Mouse (Mus musculus): ENCODE data around the gene Brip1. TPM values are rescaled to one million over a fixed set of nuclear protein-coding genes. Genes with fewer than 3 reads are reported as not detected.
A peak's percentile ranks its signal among the peaks of the same experiment; 100 is the strongest.

The Brip1 gene
- total RNA-seq, 2 experiments from 2014 or later, result 0.09 to 0.19 TPM

DNA sequence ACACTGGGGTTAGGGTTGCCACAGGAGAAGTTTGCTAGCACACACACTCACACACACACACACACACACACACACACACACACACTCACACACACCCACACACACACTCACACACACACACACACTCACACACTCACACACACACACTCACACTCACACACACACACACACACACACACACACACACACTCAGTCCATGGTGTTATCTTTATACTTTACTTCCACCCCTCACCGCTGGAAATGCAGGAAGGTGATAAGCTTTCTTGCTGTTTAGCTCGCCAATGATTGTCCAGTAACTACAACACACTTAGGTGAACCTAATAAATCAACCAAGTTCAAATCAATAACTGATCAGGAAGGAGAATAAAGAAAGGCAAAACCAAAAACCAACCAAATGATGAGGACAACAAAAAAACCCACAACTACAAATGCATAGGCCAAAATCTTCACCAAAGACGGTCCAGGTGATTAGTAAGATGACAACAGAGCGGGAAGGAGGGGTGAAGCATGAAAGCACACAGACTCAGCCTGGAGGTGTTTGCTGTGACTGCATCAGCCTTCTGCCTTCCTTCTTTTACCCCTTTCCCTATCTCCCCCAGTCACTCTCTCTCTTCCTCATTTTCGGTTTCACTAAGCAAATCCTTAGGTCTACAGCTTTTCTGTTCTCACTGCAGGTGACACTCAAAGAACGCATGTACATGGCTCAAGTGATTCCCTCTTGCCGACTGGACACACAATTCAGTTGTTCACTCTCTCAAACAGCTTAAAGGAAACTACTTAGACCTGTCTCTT, 83.7 kb downstream of the Brip1 start:
- no peak for DNase-seq (ENCODE audit: low spot score in 2 of 2)

DNA sequence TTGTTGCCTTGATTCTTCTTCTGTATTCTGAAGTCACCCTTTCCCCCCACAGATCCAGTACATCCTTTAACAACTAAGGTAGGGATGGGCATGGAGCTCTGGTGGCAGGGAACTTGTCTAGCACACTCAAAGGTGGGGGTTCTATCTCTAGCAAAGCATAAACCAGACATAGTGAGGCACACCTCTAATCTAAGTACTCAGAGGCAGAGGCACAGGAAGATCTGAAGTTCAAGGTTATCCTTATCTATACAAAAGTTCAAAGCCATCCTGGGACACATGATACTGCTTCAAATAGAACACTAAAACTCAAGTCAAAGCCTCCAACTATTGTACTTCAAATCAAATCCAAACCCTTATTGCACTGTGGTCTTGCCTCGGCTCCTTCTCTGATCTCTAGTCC, 85.0 kb downstream of the Brip1 start:
- no peak for DNase-seq (ENCODE audit: low spot score in 2 of 2)

DNA sequence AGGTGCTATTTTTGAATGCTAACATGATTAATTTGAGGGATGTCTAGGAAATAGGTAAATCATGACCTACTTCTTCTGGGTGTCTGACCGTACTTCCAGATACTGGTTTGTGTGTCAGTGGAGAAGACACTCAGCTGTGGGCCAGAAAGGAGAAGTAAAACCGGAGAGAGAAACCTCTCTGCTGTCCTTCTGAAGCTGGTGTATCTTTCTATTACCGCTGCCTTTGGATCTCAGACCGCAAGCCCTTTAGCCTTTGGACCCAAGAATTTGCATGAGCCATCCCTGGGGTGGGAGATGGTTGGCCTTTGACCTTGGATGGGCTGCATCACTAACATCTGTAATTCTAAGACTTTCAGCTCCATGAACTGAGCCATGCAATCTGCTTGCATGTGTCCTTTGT, 93.7 kb downstream of the Brip1 start:
- no peak for DNase-seq (ENCODE audit: low spot score in 2 of 2)

DNA sequence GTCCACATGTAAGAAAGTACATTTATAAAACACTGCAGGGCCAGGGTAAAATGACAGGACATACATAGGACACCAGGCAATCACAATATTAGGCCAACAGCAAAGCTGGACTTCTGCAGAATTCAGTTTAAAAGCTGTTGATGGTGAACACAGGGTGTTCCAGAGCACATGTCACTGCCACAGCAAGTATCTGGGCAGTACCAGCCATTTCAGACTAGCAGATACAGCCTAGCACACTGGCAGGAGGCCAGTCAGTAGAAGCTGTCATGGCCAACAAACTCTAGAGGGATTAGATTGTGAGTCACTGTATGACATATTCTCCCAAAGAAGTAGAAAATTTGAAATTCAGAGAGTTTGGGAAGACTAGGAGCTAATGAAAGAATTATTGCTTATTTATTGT, 94.4 kb downstream of the Brip1 start:
- no peak for DNase-seq (ENCODE audit: low spot score in 2 of 2)

DNA sequence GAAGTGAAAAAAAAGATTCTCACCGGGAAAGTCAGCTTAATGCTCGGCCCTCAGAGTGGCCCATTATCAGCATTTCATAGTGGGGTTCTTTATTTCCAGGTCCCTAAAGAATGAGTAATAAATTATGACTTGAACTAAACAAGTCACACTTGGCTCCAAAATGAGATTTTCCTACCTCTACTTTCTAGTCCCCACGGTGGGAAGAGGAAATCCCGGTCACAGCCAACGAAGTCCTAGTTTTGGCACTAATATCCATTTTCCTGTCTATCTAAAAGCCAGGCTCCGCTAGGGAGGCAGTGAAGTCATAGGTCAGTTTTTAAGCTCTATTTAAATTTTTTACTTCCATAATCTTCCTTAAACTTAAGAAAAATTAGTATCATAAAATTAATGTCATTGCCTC, 99.8 kb downstream of the Brip1 start:
- DNase-seq (ENCODE audit: low spot score in 2 of 2), result no peak

DNA sequence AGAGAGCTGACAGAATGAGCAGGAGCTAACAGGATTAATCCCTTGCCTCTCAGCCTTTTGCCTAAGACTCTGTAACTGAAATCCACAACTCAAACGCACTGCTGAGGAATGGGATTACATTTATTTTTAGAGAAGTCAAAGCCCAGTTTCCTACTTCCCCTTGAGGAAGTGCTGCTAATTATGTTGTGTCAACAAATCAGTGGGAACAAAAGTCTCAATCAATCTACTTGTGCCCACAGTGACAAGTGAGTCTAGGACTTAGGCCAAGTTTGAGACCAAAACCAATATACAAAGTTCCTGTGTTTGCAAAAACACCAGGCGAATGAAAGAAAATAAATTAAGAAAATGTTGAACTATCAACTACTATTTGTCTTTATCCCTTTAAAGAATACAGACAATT, 101.7 kb downstream of the Brip1 start:
- DNase-seq (ENCODE audit: low spot score in 2 of 2), result no peak

DNA sequence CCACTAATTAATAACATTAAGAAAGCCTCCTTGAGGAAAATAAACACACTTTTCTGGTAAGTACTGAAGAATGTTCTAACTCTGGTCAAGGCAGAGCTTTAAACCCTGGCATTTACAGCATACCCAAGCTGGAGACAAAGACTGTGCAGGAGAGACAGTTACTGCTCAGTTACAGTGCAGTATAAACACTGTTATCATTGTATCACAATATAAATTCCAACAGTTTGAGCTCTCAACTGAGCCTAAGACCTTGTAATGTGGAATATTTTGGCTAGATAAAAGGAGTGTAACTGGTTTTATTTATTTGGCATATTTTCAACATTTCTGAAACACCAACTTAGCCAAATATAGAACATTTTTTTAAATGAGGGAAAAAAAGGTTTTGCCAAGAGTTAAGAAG, 112.2 kb downstream of the Brip1 start:
- no peak for DNase-seq (ENCODE audit: low spot score in 2 of 2)

DNA sequence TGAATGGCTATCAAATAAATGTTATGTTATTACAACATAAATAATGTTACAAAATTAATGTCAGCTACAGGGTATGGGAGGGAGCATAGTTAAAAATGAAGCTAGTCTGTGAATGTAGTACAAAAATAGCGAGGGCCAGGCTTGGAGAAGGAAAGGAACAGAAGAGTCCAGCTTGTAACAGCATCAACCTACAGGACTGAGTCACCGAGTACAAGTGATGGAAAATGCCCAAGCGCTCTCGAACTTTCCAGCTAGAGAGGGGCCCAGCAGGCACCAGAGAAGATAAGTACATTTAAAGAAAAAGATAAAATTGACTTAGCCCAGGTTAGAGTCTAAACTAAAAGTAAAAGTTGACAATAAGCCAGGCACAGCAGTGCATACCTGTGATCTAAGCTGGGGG, 116.5 kb downstream of the Brip1 start:
- peak; percentile 48 to 59 for DNase-seq (ENCODE audit: low spot score in 2 of 2)

DNA sequence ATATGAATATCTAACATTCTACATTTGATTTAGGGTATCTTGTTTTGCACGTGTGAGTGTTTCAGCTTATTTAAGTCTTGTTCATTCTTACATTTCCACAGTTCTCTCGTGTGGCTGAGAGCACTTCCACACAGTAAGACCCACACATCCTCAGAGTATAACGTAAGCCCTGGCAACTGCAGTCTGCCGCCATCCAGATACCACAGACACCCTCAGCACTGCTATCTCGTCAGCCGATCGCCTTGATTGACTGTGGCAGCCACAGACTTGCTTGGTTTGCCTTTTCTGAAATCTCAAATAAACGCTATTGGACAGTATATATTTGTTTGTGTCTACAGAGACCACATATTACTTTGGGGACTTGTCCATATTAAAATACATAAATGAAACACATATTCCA, 123.0 kb downstream of the Brip1 start:
- DNase-seq (ENCODE audit: low spot score in 2 of 2), result no peak

DNA sequence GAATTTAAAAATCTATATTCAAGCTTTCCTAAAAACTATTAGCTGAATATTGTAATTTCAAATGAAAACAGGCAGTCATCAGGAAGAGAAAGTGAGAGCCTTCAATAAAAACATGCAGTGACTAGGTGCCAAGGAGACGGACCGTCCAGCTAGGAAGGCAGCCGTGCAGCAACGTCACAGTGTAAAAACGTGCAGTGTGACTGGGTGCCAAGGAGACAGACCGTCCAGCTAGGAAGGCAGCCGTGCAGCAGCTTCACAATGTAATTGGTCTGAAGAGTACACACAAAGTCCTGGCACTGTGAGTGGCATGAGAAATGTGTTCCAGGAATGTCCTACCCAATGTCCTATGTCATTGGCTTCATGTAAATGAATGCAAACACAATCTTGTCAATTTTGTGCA, 124.0 kb downstream of the Brip1 start:
- no peak for DNase-seq (ENCODE audit: low spot score in 2 of 2)

DNA sequence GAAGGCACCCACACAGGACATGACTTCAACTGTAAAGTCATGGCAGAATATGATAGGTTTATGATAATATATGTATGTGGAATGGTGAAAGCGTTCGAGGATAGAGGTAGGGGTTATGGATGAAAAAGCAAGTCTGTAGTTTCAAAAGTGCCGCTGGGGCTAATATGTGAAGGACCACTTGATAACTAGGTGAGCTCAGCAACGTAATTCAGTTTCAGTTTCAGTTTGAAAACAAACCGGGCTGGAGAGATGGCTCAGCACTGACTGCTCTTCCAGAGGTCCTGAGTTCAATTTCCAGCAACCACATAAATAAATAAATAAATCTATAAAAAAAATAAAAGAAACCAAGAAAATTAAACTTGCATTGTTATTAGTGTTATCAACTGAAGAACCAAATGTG, 124.6 kb downstream of the Brip1 start:
- DNase-seq (ENCODE audit: low spot score in 2 of 2), result no peak

DNA sequence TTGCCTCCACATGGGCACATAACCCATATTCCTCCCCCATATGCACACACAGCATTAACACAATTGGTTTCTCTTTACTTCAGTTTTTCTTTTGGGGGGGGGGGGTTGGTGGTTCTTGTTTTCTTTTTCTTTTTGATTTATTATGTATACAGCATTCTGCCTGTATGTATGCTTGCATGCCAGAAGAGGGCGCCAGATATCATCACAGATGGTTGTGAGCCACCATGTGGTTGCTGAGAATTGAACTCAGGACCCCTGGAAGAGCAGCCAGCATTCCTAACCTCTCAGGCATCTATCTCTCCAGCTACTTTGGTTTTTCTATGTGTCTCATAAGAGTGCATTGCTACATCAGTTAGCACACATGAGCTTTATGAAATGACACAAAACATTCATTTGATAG, 125.6 kb downstream of the Brip1 start:
- DNase-seq (ENCODE audit: low spot score in 2 of 2), result no peak

DNA sequence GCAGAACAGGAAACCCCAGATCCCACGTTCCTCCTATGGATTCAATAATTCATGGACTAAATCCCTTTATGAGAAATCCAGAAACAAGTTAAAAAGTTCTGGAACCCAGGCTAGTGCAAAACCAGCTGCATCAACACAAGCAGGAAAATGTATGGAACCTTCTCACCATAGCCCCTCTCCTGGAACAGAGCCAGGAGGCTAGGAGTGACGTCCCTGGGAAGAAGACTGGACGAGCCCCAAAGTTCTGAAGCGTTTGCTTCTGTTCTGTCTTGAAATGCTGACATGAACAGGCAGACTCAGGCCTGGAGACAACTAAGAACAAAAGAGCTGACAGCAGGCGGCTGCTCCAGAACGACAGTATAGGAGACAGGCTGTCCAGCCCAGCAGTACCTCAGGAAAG, 132.3 kb downstream of the Brip1 start:
- no peak for DNase-seq (ENCODE audit: low spot score in 2 of 2)

DNA sequence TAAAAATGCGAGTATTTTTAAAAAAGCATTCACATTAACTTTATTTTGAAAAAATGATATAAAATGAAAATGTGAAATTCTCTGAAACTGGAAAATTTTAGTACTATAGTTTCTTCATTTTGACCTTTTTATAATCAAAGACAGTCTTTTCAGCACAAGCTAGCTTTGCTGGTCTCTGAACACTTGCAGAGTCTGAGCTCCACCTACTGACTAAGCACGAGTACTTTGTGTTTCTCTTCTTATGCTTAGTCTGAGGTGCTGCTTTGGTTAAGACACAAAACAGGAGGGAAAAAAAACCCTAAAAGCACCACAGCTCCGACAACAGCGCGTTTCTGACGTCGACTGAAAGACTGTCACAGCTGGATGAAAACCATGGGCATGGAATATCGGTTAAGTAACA, 133.8 kb downstream of the Brip1 start:
- no peak for DNase-seq (ENCODE audit: low spot score in 2 of 2)

DNA sequence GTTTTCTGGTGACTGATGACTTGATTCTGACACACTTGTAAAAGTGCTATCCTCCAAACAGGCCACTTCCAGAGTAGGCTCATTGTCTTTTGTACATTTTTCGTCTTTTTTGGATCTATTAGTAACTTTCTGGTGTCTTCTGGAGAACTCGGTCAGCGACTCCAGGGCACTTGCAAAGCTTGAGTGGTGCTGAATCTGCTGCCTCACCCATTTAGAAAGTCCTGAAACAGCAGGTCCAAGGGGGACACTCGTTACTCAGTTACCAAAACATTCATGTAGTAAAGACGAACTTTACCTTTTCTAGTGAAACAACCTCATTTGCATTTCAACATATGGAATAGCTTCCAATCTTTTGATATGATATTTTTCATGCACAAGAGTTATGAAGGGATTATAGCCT, 136.1 kb downstream of the Brip1 start:
- no peak for DNase-seq (ENCODE audit: low spot score in 2 of 2)

DNA sequence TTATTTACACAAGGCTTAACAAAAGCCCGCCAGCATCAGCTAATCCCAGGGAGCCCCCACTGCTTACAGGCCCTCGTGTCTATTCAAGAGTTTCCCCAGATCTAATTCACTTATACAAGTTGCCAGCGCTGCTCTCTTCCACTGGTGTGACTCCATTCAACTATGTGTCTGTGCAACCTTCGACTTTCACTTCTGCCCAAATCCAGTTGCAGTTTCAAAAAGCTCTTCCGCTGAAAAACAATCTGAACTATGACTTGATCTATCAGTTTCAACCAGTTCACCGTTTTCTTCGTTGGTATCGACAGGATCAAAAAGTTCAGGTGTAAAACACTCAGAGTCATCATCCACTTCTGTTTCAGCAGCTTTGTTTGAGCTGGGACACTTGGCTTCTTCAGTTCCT, 139.8 kb downstream of the Brip1 start:
- DNase-seq (ENCODE audit: low spot score in 2 of 2), result no peak

DNA sequence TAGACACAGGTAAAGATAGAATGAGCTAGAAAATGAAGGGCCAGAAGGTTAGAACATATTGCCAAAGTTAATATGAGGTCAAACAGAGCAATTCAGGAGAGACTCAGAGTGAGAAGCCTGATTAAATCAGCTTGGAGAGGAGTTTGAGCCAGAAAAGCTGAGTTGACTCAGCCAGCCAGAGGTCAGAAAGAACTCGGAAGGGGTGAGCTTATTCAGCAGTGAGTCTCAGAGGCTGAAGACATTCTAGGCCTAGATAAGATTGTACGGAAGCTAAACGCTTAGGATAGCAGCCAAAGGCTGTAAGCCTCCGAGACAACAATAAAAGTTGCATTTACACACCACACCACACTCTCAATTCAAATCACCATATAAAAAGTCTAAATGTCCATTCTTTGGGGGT, 141.9 kb downstream of the Brip1 start:
- DNase-seq (ENCODE audit: low spot score in 2 of 2), result no peak

DNA sequence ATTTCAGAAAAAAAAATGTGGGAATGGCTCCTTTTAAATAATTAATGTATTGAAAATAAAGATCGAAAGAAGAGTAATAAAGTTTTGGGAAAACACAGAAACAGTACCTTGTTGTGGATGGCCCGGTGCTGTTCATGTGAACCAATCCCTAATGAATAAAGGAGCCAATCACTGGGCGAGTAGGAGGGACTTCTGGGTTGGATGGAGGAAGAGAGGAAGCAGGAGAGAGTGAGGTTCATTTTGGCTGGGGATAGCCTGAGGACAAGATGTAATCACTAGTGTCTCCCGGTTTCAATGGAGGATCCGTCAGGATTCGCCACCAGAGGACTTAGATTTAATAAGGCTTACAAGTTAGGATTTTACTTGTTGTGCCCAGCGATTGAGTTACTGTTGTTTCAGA, 145.2 kb downstream of the Brip1 start:
- DNase-seq (ENCODE audit: low spot score in 2 of 2), result no peak

DNA sequence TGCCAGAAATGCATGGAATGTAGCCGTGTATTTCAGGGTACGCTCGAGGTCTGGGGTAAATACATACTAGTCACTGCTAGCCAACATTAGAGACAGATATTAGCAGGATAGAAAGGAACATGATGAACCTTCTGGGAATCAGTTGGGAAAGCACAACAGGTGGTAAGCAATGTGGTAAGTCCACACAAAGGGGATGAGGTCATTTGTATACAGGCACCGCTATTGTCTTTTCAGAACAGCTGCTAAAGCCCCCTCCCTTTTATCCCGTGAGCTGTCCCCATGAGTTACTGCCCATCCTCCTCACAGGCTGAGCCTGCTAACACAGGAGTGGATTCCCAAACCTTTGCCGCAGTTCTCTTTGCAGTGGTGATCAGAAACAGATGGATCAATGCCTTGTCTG, 149.6 kb downstream of the Brip1 start:
- DNase-seq (ENCODE audit: low spot score in 2 of 2), result no peak

DNA sequence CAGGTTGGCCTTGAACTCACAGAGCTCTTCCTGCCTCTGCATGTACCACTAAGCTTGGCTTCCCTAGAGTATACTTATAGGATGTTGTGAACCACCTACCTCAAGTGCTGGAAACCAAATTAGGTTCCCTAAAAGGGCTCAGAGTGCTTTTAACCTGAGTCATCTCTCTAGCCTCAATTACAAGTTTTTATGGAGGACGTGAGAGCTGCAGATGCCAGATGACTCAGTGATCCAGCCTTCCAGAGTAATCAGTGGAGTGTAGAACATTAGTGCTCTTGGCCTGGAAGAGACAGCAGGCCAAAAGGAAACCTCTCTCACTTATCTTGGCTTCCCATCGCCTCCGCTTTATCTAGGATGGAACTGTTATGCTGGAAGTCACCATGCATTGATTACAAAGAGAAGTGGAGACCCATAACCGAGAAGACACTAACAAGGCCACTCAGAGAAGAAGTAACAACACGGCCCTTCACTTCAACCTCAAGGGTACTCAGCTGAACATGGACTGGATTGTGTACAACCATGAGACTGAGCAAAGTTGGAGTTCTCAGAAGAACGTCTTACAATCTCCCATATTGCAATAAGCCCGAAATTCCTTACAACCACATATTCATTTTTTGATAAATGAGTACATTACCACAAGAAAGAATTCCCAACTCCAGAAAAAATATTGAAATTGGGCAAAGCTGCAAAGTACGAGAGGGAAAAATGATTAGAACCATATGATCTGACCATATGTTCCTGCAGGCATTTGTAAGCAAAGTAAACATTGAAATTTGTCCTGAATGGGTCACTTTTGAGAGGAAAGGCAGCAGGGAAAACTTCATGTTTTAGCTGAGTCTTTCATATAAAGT, 150.3 kb downstream of the Brip1 start:
- DNase-seq (ENCODE audit: low spot score in 2 of 2), result no peak

DNA sequence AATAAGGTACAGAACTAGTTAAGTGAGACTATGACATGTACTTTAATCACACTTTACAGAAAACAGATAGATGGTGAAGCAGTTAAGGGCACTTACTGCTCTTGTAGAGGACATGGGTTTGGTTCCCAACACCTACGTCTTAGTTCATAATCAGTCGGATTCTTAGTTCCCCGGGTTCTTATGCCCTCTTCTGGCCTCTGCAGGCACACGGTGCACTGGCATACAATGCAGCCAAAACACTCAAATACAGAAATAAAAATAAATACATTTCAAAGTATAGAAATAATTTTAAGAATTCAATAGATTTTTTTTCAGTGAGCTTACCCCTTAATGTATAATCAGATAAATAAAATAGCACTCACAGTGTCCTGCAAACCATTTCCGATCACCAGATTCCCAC, 161.0 kb downstream of the Brip1 start:
- DNase-seq (ENCODE audit: low spot score in 2 of 2), result no peak

DNA sequence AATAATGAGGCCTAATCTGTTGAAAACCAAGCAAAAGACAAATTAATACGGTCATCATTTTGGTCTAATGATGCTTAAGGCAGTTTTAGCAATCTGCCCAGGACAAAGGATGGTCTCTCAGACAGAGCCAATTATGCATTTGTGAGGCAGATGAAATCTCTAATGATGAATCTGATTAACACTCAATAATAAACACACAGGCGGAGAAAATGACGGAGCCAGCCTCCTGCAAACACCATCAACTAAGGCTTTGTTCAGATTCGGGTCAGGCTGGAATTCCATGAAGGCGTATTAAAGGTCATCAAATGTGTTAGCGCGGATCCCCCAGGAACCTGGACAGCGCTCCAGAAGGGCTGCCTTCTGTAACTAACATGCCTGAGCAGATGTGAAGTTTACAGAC, 161.6 kb downstream of the Brip1 start:
- DNase-seq (ENCODE audit: low spot score in 2 of 2), result no peak

DNA sequence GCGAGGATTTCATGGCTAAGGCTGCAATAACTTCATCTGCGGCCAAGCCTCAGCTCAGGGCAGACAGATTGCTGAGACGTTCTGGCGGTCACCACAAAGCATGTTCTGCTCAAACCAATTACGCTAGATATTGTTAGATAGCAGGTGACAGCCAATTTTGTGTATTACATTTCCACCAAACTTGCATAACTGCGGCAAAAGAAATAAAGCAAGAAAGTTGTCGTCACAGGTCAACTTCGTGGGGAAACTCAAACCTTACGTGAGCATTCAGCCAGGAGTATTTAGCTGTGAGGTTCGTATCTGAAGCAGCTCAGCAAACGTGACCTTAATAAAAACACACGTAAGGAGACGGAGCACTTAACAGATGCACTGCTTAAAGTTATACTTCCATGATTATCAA, 162.3 kb downstream of the Brip1 start:
- DNase-seq (ENCODE audit: low spot score in 2 of 2), result no peak

Measured in left cerebral cortex, adult 18-20 months (tissue).